Mouse (Mus musculus): ENCODE measurements around the gene 2010109A12Rik. TPM values are rescaled to one million over a fixed set of nuclear protein-coding genes. Genes with fewer than 3 reads are reported as not detected.

Gene 2010109A12Rik
- total and polyA plus RNA-seq, 2 experiments from 2014 or later = 0.71 TPM; not detected in 1

GRCm38 (mm10) chr5:93174675-93175074 lies 31.6 kb upstream of the 2010109A12Rik start:
- DNase-seq (ENCODE audit: low spot score) (no peak), ATAC-seq (no peak)
- Histone ChIP-seq H3K9me3 (ENCODE audit: low read length) (no peaks in the 10 kb centered on the region), H3K4me1 (ENCODE audit: insufficient read depth, low read length) (no peaks in the 10 kb centered on the region), H3K27ac (no peak overlapping the region), H3K4me2 (ENCODE audit: low read depth, low read length) (no peak overlapping the region), H3K4me3 (ENCODE audit: low read length) (no peak overlapping the region), H3K9ac (replicated peaks; ENCODE audit: low read length) (no peak overlapping the region), H3K36me3 (ENCODE audit: insufficient read depth, low read length) (peaks cover 25% of the 10 kb centered on the region; the same call in 1 of the 2 replicates), H3K27me3 (ENCODE audit: insufficient read depth, low read length) (no peaks in the 10 kb centered on the region)
- TF ChIP-seq CTCF (IDR thresholded peaks at IDR 0.05; ENCODE audit: low read depth) = no peak
- 91% methylated on average over 6 of the region's 6 CpGs for whole genome bisulfite sequencing

GRCm38 (mm10) chr5:93178616-93179015 lies 27.7 kb upstream of the 2010109A12Rik start:
- Histone ChIP-seq H3K9ac (replicated peaks; ENCODE audit: low read length) (no peak overlapping the region), H3K9me3 (ENCODE audit: low read length) (no peaks in the 10 kb centered on the region), H3K27me3 (ENCODE audit: insufficient read depth, low read length) (no peaks in the 10 kb centered on the region), H3K27ac (no peak overlapping the region), H3K4me2 (ENCODE audit: low read depth, low read length) (no peak overlapping the region), H3K4me3 (ENCODE audit: low read length) (no peak overlapping the region), H3K4me1 (ENCODE audit: insufficient read depth, low read length) (no peaks in the 10 kb centered on the region), H3K36me3 (ENCODE audit: insufficient read depth, low read length) (peaks cover 14% of the 10 kb centered on the region; the same call in 1 of the 2 replicates)
- WGBS = 86% methylated on average over 6 of the region's 6 CpGs
- DNase-seq (ENCODE audit: low spot score) = no peak
- no peak for TF ChIP-seq CTCF (IDR thresholded peaks at IDR 0.05; ENCODE audit: low read depth)
- ATAC-seq = no peak

GRCm38 (mm10) chr5:93180252-93180651 lies 26.1 kb upstream of the 2010109A12Rik start:
- H3K9ac ChIP-seq (replicated peaks; ENCODE audit: low read length) = no peak overlapping the region
- H3K27me3 ChIP-seq (ENCODE audit: insufficient read depth, low read length) = no peaks in the 10 kb centered on the region
- H3K9me3 ChIP-seq (ENCODE audit: low read length) = no peaks in the 10 kb centered on the region
- no peak overlapping the region for H3K27ac ChIP-seq
- peak; percentile 66 for TF ChIP-seq CTCF (IDR thresholded peaks at IDR 0.05; ENCODE audit: low read depth)
- ATAC-seq (peak; percentile 50), DNase-seq (ENCODE audit: low spot score) (peak; percentile 36)
- no peaks in the 10 kb centered on the region for H3K4me1 ChIP-seq (ENCODE audit: insufficient read depth, low read length)
- whole genome bisulfite sequencing = 71% methylated on average over 2 of the region's 2 CpGs
- peaks cover 22% of the 10 kb centered on the region; the same call in 1 of the 2 replicates for H3K36me3 ChIP-seq (ENCODE audit: insufficient read depth, low read length)
- H3K4me2 ChIP-seq (ENCODE audit: low read depth, low read length) = no peak overlapping the region
- no peak overlapping the region for H3K4me3 ChIP-seq (ENCODE audit: low read length)

GRCm38 (mm10) chr5:93183311-93183710 lies 23.0 kb upstream of the 2010109A12Rik start:
- H3K4me3 ChIP-seq (ENCODE audit: low read length) = no peak overlapping the region
- ATAC-seq = no peak
- no peaks in the 10 kb centered on the region for H3K9me3 ChIP-seq (ENCODE audit: low read length)
- H3K27me3 ChIP-seq (ENCODE audit: insufficient read depth, low read length) = no peaks in the 10 kb centered on the region
- H3K9ac ChIP-seq (replicated peaks; ENCODE audit: low read length) = no peak overlapping the region
- H3K4me2 ChIP-seq (ENCODE audit: low read depth, low read length) = no peak overlapping the region
- H3K27ac ChIP-seq = no peak overlapping the region
- H3K4me1 ChIP-seq (ENCODE audit: insufficient read depth, low read length) = no peaks in the 10 kb centered on the region
- H3K36me3 ChIP-seq (ENCODE audit: insufficient read depth, low read length) = peaks cover 31% of the 10 kb centered on the region
- no peak for TF ChIP-seq CTCF (IDR thresholded peaks at IDR 0.05; ENCODE audit: low read depth)
- DNase-seq (ENCODE audit: low spot score) = no peak
- WGBS = 87% methylated on average over 6 of the region's 6 CpGs

- Histone ChIP-seq H3K36me3 (ENCODE audit: insufficient read depth, low read length) (peaks cover 37% of the 10 kb centered on the region), H3K4me1 (ENCODE audit: insufficient read depth, low read length) (no peaks in the 10 kb centered on the region), H3K27ac (no peak overlapping the region), H3K9ac (replicated peaks; ENCODE audit: low read length) (no peak overlapping the region), H3K4me3 (ENCODE audit: low read length) (no peak overlapping the region), H3K4me2 (ENCODE audit: low read depth, low read length) (no peak overlapping the region), H3K9me3 (ENCODE audit: low read length) (no peaks in the 10 kb centered on the region), H3K27me3 (ENCODE audit: insufficient read depth, low read length) (no peaks in the 10 kb centered on the region)
- DNase-seq (ENCODE audit: low spot score) (no peak), ATAC-seq (no peak)
- TF ChIP-seq CTCF (IDR thresholded peaks at IDR 0.05; ENCODE audit: low read depth) = no peak
- WGBS = 86% methylated on average over 6 of the region's 6 CpGs
These were observed 21.8 kb upstream of the 2010109A12Rik start for GRCm38 (mm10) chr5:93184548-93184947.

- Histone ChIP-seq H3K4me1 (ENCODE audit: insufficient read depth, low read length) (no peaks in the 10 kb centered on the region), H3K27me3 (ENCODE audit: insufficient read depth, low read length) (no peaks in the 10 kb centered on the region), H3K4me2 (ENCODE audit: low read depth, low read length) (no peak overlapping the region), H3K9ac (replicated peaks; ENCODE audit: low read length) (no peak overlapping the region), H3K36me3 (ENCODE audit: insufficient read depth, low read length) (peaks cover 29% of the 10 kb centered on the region), H3K27ac (no peak overlapping the region), H3K4me3 (ENCODE audit: low read length) (no peak overlapping the region), H3K9me3 (ENCODE audit: low read length) (no peaks in the 10 kb centered on the region)
- no peak for ATAC-seq
- WGBS = 40% methylated on average over 3 of the region's 3 CpGs
- no peak for TF ChIP-seq CTCF (IDR thresholded peaks at IDR 0.05; ENCODE audit: low read depth)
- no peak for DNase-seq (ENCODE audit: low spot score)
These were observed 16.7 kb upstream of the 2010109A12Rik start for GRCm38 (mm10) chr5:93189607-93190006.

- Histone ChIP-seq H3K27ac (no peak overlapping the region), H3K4me3 (ENCODE audit: low read length) (no peak overlapping the region), H3K9ac (replicated peaks; ENCODE audit: low read length) (no peak overlapping the region), H3K9me3 (ENCODE audit: low read length) (no peaks in the 10 kb centered on the region), H3K4me1 (ENCODE audit: insufficient read depth, low read length) (no peaks in the 10 kb centered on the region), H3K27me3 (ENCODE audit: insufficient read depth, low read length) (no peaks in the 10 kb centered on the region), H3K36me3 (ENCODE audit: insufficient read depth, low read length) (peaks cover 25% of the 10 kb centered on the region), H3K4me2 (ENCODE audit: low read depth, low read length) (no peak overlapping the region)
- no peak for DNase-seq (ENCODE audit: low spot score)
- no peak for TF ChIP-seq CTCF (IDR thresholded peaks at IDR 0.05; ENCODE audit: low read depth)
- no peak for ATAC-seq
- 91% methylated on average over 5 of the region's 5 CpGs for WGBS
These were observed 15.9 kb upstream of the 2010109A12Rik start for GRCm38 (mm10) chr5:93190428-93190827.

All from hindbrain, postnatal 0 days (tissue).